Mouse (Mus musculus) stomach, embryonic 16.5 days (tissue): Measurements from ENCODE around the gene Rybp. TPM values are rescaled to one million over a fixed set of nuclear protein-coding genes. Genes with fewer than 3 reads are reported as not detected.

ENCODE experiments used
- ATAC-seq: fragments of 200-750 bp; cut with Nextera tagmentation; 2 replicates; pipeline ENCODE4 v1.8.0; 2017; ENCODE audit warnings: moderate number of reproducible peaks, moderate TSS enrichment; ENCODE audit not compliant: insufficient read depth, low FRiP score
- H3K27ac ChIP-seq: fragments of 300-500 bp; sonication (generic); 2 replicates; pipeline ENCODE4 v1.5.1; 2014; ENCODE audit warnings: low read length
- H3K27me3 ChIP-seq: fragments of 300-500 bp; sonication (generic); 2 replicates; pipeline ENCODE4 v1.6.1; 2014; ENCODE audit warnings: low read length, control low read depth, mixed read lengths; ENCODE audit not compliant: control insufficient read depth, insufficient read depth
- H3K36me3 ChIP-seq: fragments of 300-500 bp; sonication (generic); 2 replicates; pipeline ENCODE4 v1.6.1; 2014; ENCODE audit warnings: low read length; ENCODE audit not compliant: control insufficient read depth, insufficient read depth
- H3K4me1 ChIP-seq: fragments of 300-500 bp; sonication (generic); 2 replicates; pipeline ENCODE4 v1.6.1; 2014; ENCODE audit warnings: low read length, control low read depth, mixed read lengths; ENCODE audit not compliant: control insufficient read depth, insufficient read depth
- H3K4me2 ChIP-seq: fragments of 300-500 bp; sonication (generic); 2 replicates; pipeline ENCODE4 v1.6.1; 2014; ENCODE audit warnings: low read depth, low read length, mixed read lengths
- H3K4me3 ChIP-seq: fragments of 300-500 bp; sonication (generic); replicated peaks from 2 replicates; pipeline ENCODE4 v1.5.1; 2014; ENCODE audit warnings: mild to moderate bottlenecking, low read length
- H3K9ac ChIP-seq: fragments of 300-500 bp; sonication (generic); 2 replicates; pipeline ENCODE4 v1.6.1; 2014; ENCODE audit warnings: low read length
- H3K9me3 ChIP-seq: fragments of 300-500 bp; sonication (generic); replicated peaks from 2 replicates; pipeline ENCODE4 v1.6.1; 2016; ENCODE audit warnings: low read length, control low read depth; ENCODE audit not compliant: control insufficient read depth
- WGBS: fragments of 180-500 bp; shearing (Covaris S2); extraction: QIAGEN DNeasy Blood & Tissue Kit; methylation state at CpG from one replicate; pipeline ENCODE4 v1.1.7; 2014; 5-methylcytosine and 5-hydroxymethylcytosine counted together
- polyA plus RNA-seq: library from polyadenylated mRNA; unstranded; fragments of >200 nt; fragmentation: Nextera tagmentation; extraction: Ambion mirVana; gene quantifications from 2 replicates; pipeline ENCODE4 v1.2.1, GENCODE M21; 2015

Rybp gene
- polyA plus RNA-seq, result 8.9 and 10.5 TPM in 2 replicates

GRCm38 (mm10) chr6:100287334-100288015 is at the start of gene Rybp:
TSS of gene Rybp (minus strand) at chr6:100287485.
- under 1% methylated on average over 51 of the region's 112 CpGs for WGBS
- Histone ChIP-seq H3K4me3 (peak within 1 kb of the TSS; percentile 73), H3K27me3 (no peaks in the 10 kb centered on the region), H3K27ac (peak within 1 kb of the TSS; percentile 94), H3K4me1 (peaks cover 13% of the 10 kb centered on the region), H3K9ac (peak within 1 kb of the TSS; percentile 94), H3K36me3 (no peaks in the 10 kb centered on the region), H3K4me2 (peak within 1 kb of the TSS; percentile 99), H3K9me3 (no peaks in the 10 kb centered on the region)
- peak; percentile 97 for ATAC-seq

- Histone ChIP-seq H3K4me2 (no peak overlapping the region), H3K36me3 (no peaks in the 10 kb centered on the region), H3K27me3 (no peaks in the 10 kb centered on the region), H3K4me1 (no peaks in the 10 kb centered on the region), H3K27ac (no peak overlapping the region), H3K9me3 (no peaks in the 10 kb centered on the region), H3K4me3 (no peak overlapping the region), H3K9ac (0 out of 2 replicates have a peak overlapping the region, but pooled peaks have one; percentile 24)
- ATAC-seq, result peak; percentile 37; the same call in 1 of the 2 replicates
- WGBS, result 33% methylated on average over 14 of the region's 14 CpGs
These were observed 49.4 kb upstream of the Rybp start for GRCm38 (mm10) chr6:100336591-100337148.

DNA sequence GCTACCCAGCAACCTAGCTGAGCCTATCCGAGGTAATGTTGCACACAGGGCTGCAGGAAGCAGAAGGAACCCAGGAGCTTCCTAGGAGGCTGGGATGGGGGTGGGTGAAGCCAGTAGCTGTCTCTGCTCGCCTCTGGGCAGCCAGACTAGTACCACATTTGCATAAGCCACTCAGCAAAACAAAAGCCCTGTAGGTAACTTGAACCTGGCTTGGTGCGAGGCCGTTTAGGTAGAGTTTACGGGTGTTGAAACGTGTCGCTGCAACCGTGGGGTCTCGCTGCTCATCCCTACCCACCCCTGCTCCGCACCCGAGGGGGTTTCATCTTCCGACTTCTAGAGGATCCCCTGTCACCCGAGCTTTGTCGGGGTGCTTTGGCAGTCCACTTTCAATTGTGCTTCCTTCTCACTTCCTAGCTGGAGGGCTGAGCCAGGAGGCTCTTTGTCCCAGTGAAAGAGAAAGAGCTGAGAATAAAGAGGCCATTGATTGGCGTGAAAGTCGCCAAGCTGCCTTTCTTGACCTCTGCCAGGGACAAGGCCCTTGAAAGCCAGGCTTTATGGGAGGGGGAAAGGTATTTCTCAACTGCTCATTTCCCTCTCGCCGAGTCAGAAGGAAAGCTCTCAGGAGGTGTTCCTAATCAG is 48.3 kb upstream of the Rybp start:
- 20% methylated on average over 18 of the region's 18 CpGs for WGBS
- H3K27ac ChIP-seq, result no peak overlapping the region
- no peaks in the 10 kb centered on the region; the same call in 1 of the 2 replicates for H3K27me3 ChIP-seq
- peak overlapping the region; percentile 26; the same call in 1 of the 2 replicates for H3K9ac ChIP-seq
- H3K9me3 ChIP-seq, result no peaks in the 10 kb centered on the region
- no peaks in the 10 kb centered on the region for H3K36me3 ChIP-seq
- H3K4me1 ChIP-seq, result no peaks in the 10 kb centered on the region
- H3K4me3 ChIP-seq, result 0 out of 2 replicates have a peak overlapping the region, but pooled peaks have one; percentile 2
- peak overlapping the region; percentile 3 for H3K4me2 ChIP-seq
- ATAC-seq, result peak; percentile 33; the same call in 1 of the 2 replicates

DNA sequence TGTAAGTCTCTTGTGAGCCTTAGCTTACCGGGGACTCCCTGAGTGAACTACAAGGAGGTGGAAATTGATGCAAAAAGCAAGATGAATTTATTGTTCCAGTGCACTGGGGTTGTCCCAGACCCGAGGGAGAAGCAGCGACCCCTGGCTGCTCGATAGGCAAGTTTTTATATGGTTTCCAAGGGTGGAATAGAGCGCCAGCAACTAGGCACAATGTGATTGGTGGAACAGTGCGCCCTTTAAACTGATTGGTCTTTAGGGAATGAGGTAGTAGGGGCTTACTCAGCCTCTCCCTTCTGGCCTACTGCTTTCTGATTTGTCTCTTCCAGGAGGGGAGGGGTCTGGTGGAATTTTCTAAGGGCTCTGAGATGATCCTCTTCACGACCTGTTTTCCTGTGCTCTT is 46.5 kb upstream of the Rybp start:
- no peaks in the 10 kb centered on the region; the same call in 1 of the 2 replicates for H3K27me3 ChIP-seq
- no peak overlapping the region for H3K4me2 ChIP-seq
- WGBS, result 77% methylated on average over 7 of the region's 7 CpGs
- H3K4me3 ChIP-seq, result no peak overlapping the region
- H3K9me3 ChIP-seq, result no peaks in the 10 kb centered on the region
- ATAC-seq, result no peak
- H3K27ac ChIP-seq, result no peak overlapping the region
- no peak overlapping the region for H3K9ac ChIP-seq
- H3K4me1 ChIP-seq, result 0 out of 2 replicates have a peak, but pooled peaks cover 6% of the 10 kb centered on the region
- no peaks in the 10 kb centered on the region for H3K36me3 ChIP-seq

GRCm38 (mm10) chr6:100332479-100332878 is 45.2 kb upstream of the Rybp start:
- Histone ChIP-seq H3K27ac (no peak overlapping the region), H3K9me3 (no peaks in the 10 kb centered on the region), H3K36me3 (no peaks in the 10 kb centered on the region), H3K4me3 (no peak overlapping the region), H3K9ac (no peak overlapping the region), H3K4me2 (no peak overlapping the region), H3K4me1 (0 out of 2 replicates have a peak, but pooled peaks cover 6% of the 10 kb centered on the region), H3K27me3 (no peaks in the 10 kb centered on the region; the same call in 1 of the 2 replicates)
- no peak for ATAC-seq
- 74% methylated on average over 4 of the region's 4 CpGs for WGBS

GRCm38 (mm10) chr6:100331582-100331981 is 44.3 kb upstream of the Rybp start:
- ATAC-seq, result no peak
- Histone ChIP-seq H3K36me3 (no peaks in the 10 kb centered on the region), H3K27ac (no peak overlapping the region), H3K9me3 (no peaks in the 10 kb centered on the region), H3K9ac (no peak overlapping the region), H3K4me1 (0 out of 2 replicates have a peak, but pooled peaks cover 6% of the 10 kb centered on the region), H3K4me3 (no peak overlapping the region), H3K27me3 (no peaks in the 10 kb centered on the region; the same call in 1 of the 2 replicates), H3K4me2 (no peak overlapping the region)
- 40% methylated on average over 8 of the region's 8 CpGs for WGBS

- H3K27me3 ChIP-seq, result no peaks in the 10 kb centered on the region; the same call in 1 of the 2 replicates
- H3K4me2 ChIP-seq, result no peak overlapping the region
- H3K9me3 ChIP-seq, result no peaks in the 10 kb centered on the region
- 75% methylated on average over 9 of the region's 9 CpGs for WGBS
- H3K4me3 ChIP-seq, result no peak overlapping the region
- no peak overlapping the region for H3K9ac ChIP-seq
- no peak for ATAC-seq
- 0 out of 2 replicates have a peak, but pooled peaks cover 6% of the 10 kb centered on the region for H3K4me1 ChIP-seq
- no peak overlapping the region for H3K27ac ChIP-seq
- H3K36me3 ChIP-seq, result no peaks in the 10 kb centered on the region
These were observed 43.8 kb upstream of the Rybp start for GRCm38 (mm10) chr6:100331055-100331454.

GRCm38 (mm10) chr6:100329542-100329941 is 42.3 kb upstream of the Rybp start:
- H3K9ac ChIP-seq, result no peak overlapping the region
- H3K27ac ChIP-seq, result no peak overlapping the region
- ATAC-seq, result no peak
- WGBS, result 38% methylated on average over 4 of the region's 4 CpGs
- no peak overlapping the region for H3K4me3 ChIP-seq
- H3K9me3 ChIP-seq, result no peaks in the 10 kb centered on the region
- 0 out of 2 replicates have a peak, but pooled peaks cover 6% of the 10 kb centered on the region for H3K4me1 ChIP-seq
- no peaks in the 10 kb centered on the region for H3K36me3 ChIP-seq
- H3K4me2 ChIP-seq, result no peak overlapping the region
- no peaks in the 10 kb centered on the region; the same call in 1 of the 2 replicates for H3K27me3 ChIP-seq
